In genomic region chr1:164770611-164771010, GRCm38 (mm10) we compare ENCODE assay signal across 9 mouse cellular contexts. TPM values are rescaled to one million over a fixed set of nuclear protein-coding genes. Genes with fewer than 3 reads are reported as not detected.
A peak's percentile ranks its signal among the peaks of the same experiment; 100 is the strongest.
DNase-seq lines count a peak whose midpoint lies in the region; ATAC-seq lines count a peak whose summit lies in the region.
"Had no signal": no experiment of that assay in that cellular context is flagged by ENCODE, and none has a peak within 500 bp of the region (broad histone marks: within the 10 kb centered on the region; RNA-seq: fewer than 3 reads in every experiment).

No protein-coding gene starts in this region.

- 91% methylated on average over 7 of the region's 7 CpGs for WGBS in midbrain, embryonic 13.5 days

- H3K36me3 ChIP-seq in midbrain, embryonic 13.5 days: no peaks in the 10 kb centered on the region
- H3K36me3 ChIP-seq: embryonic facial prominence, embryonic 12.5 days had no signal

- no peak overlapping the region for H3K4me3 ChIP-seq in midbrain, embryonic 13.5 days (replicated peaks)
- H3K4me3 ChIP-seq: embryonic facial prominence, embryonic 12.5 days had no signal

- DNase-seq in frontal cortex, postnatal 25 days (ENCODE audit: low spot score in 2 of 2): no peak
- peak; percentile 33 to 41 for DNase-seq in adrenal gland, postnatal 36 days
- DNase-seq in gastrocnemius, postnatal 10 days: peak; percentile 71
- DNase-seq in kidney, postnatal 4 days: peak; percentile 60 to 67
- DNase-seq in lung, postnatal 10 days: peak; percentile 90
- DNase-seq in urinary bladder, postnatal 36 days (ENCODE audit: low spot score in 2 of 2): peak; percentile 75 to 86

- H3K9ac ChIP-seq in midbrain, embryonic 13.5 days (replicated peaks): no peak overlapping the region
- H3K9ac ChIP-seq: embryonic facial prominence, embryonic 12.5 days had no signal

- H3K4me2 ChIP-seq in midbrain, embryonic 13.5 days (replicated peaks): no peak overlapping the region
- H3K4me2 ChIP-seq: embryonic facial prominence, embryonic 12.5 days had no signal

- H3K27ac ChIP-seq in midbrain, embryonic 13.5 days: no peak overlapping the region
- H3K27ac ChIP-seq: embryonic facial prominence, embryonic 12.5 days had no signal

- no peaks in the 10 kb centered on the region for H3K9me3 ChIP-seq in midbrain, embryonic 13.5 days

- ATAC-seq in frontal cortex, adult (ENCODE audit: low TSS enrichment): peak; percentile 89
- no peak for ATAC-seq in midbrain, embryonic 13.5 days

- H3K4me1 ChIP-seq in midbrain, embryonic 13.5 days (replicated peaks): no peaks in the 10 kb centered on the region
- H3K4me1 ChIP-seq: embryonic facial prominence, embryonic 12.5 days had no signal

- no peaks in the 10 kb centered on the region for H3K27me3 ChIP-seq in midbrain, embryonic 13.5 days
- H3K27me3 ChIP-seq: embryonic facial prominence, embryonic 12.5 days had no signal

RNA-seq across cellular contexts. Expression of gene Dpt, which starts 25.8 kb away (rescaled TPM):
- total RNA-seq in adrenal gland, postnatal 36 days (2021): 10 to 100 TPM; 28.6 to 56.9 TPM
- 100 to 1,000 TPM; 128 to 135 TPM for total RNA-seq in gastrocnemius, postnatal 10 days (2021)
- 0.15 TPM in 1 of 2 replicates, not detected in the other for polyA plus RNA-seq in midbrain, embryonic 13.5 days (2015; fragmentation: Nextera tagmentation; extraction: Ambion mirVana)

Comparison
In these comparisons a context has a peak if more than half of its experiments do, and no peak if none do; other contexts are left out.
1. DNase-seq: peak in adrenal gland, postnatal 36 days (2 of 2), gastrocnemius, postnatal 10 days (single experiment), kidney, postnatal 4 days (2 of 2), lung, postnatal 10 days (single experiment) and urinary bladder, postnatal 36 days (2 of 2); none in frontal cortex, postnatal 25 days (0 of 2).